Mouse (Mus musculus) liver, adult 2 months (tissue): ENCODE data around the gene Trak2. TPM values are rescaled to one million over a fixed set of nuclear protein-coding genes. Genes with fewer than 3 reads are reported as not detected.
"Not testable (repeated sequence)": the region's sequence is repeated elsewhere in the genome, so short reads cannot be mapped to it uniquely, and the experiment has no call there.

ENCODE experiments used
- DNase-seq: peaks from one replicate; pipeline ENCODE4 v3.0.0-alpha.2; 2011; ENCODE audit warnings: low read depth, low spot score; ENCODE audit errors: extremely low read depth
- H3K27ac ChIP-seq: fragments of 200-500 bp; replicated peaks from 2 replicates; pipeline ENCODE4 v1.5.1; 2012; ENCODE audit warnings: low read depth, mild to moderate bottlenecking, control low read depth, inconsistent platforms, low read length; ENCODE audit not compliant: insufficient read depth
- H3K27me3 ChIP-seq: fragments of 200-500 bp; 2 replicates; pipeline ENCODE4 v1.6.1; 2012; ENCODE audit warnings: mild to moderate bottlenecking, moderate library complexity, low read length, inconsistent platforms; ENCODE audit not compliant: control insufficient read depth, insufficient read depth
- H3K36me3 ChIP-seq: fragments of 200-500 bp; 2 replicates; pipeline ENCODE4 v1.6.1; 2012; ENCODE audit warnings: low read length, inconsistent platforms; ENCODE audit not compliant: control insufficient read depth, insufficient read depth
- H3K4me1 ChIP-seq: fragments of 200-500 bp; 2 replicates; pipeline ENCODE4 v1.6.1; 2011; ENCODE audit warnings: low read length; ENCODE audit not compliant: control insufficient read depth, insufficient read depth
- H3K4me3 ChIP-seq: fragments of 200-500 bp; 2 replicates; pipeline ENCODE4 v1.5.1; 2011; ENCODE audit warnings: low read depth, mild to moderate bottlenecking, control low read depth, low read length, moderate library complexity; ENCODE audit not compliant: insufficient read depth
- H3K79me2 ChIP-seq: fragments of 200-500 bp; 2 replicates; pipeline ENCODE4 v1.6.1; 2012; ENCODE audit warnings: inconsistent platforms, mild to moderate bottlenecking, low read length, moderate library complexity; ENCODE audit not compliant: control insufficient read depth, insufficient read depth
- H3K9ac ChIP-seq: fragments of 200-500 bp; 2 replicates; pipeline ENCODE4 v1.6.1; 2012; ENCODE audit warnings: low read depth, mild to moderate bottlenecking, control low read depth, inconsistent platforms, low read length
- CTCF ChIP-seq: fragments of 200-500 bp; IDR thresholded peaks from 2 replicates; pipeline ENCODE4 v1.5.1; 2011; ENCODE audit warnings: low read depth, low read length, control low read depth
- POLR2A ChIP-seq: fragments of 200-500 bp; IDR thresholded peaks from 2 replicates; pipeline ENCODE4 v1.6.1; 2011; ENCODE audit warnings: low read length, control low read depth; ENCODE audit not compliant: insufficient read depth; ENCODE audit errors: extremely low read depth
- WGBS: fragments of 180-500 bp; shearing (Covaris S2); methylation state at CpG from one replicate; pipeline ENCODE4 v1.1.7; 2018; 5-methylcytosine and 5-hydroxymethylcytosine counted together
- polyA plus RNA-seq: library from polyadenylated mRNA; depleted of rRNA; stranded (reverse); fragments of >200 nt; gene quantifications from 2 replicates; pipeline ENCODE4 v1.2.3, GENCODE M21; 2012
- total RNA-seq: library from RNA; depleted of rRNA; stranded (reverse); fragments of >200 nt; gene quantifications from 2 replicates; pipeline ENCODE4 v1.2.3, GENCODE M21; 2014

The Trak2 gene
- total and polyA plus RNA-seq, 2 experiments, result 8.6 to 9.7 TPM

- Histone ChIP-seq H3K4me1 (no peaks in the 10 kb centered on the region), H3K79me2 (no peaks in the 10 kb centered on the region), H3K27ac (no peak overlapping the region), H3K36me3 (no peaks in the 10 kb centered on the region), H3K4me3 (no peak overlapping the region), H3K9ac (no peak overlapping the region), H3K27me3 (no peaks in the 10 kb centered on the region)
- WGBS, result 85% methylated on average over 5 of the region's 5 CpGs
- no peak for TF ChIP-seq CTCF
- no peak for TF ChIP-seq POLR2A
- DNase-seq, result no peak
Observed at GRCm38 (mm10) chr1:58889826-58890546, 83.2 kb downstream of the Trak2 start.

GRCm38 (mm10) chr1:58885646-58886045, 87.6 kb downstream of the Trak2 start:
- WGBS, result 92% methylated on average over 4 of the region's 4 CpGs
- TF ChIP-seq CTCF, result no peak
- TF ChIP-seq POLR2A, result no peak
- Histone ChIP-seq H3K4me3 (no peak overlapping the region), H3K4me1 (no peaks in the 10 kb centered on the region), H3K27me3 (no peaks in the 10 kb centered on the region), H3K79me2 (no peaks in the 10 kb centered on the region), H3K27ac (no peak overlapping the region), H3K36me3 (no peaks in the 10 kb centered on the region), H3K9ac (no peak overlapping the region)
- DNase-seq, result no peak

DNA sequence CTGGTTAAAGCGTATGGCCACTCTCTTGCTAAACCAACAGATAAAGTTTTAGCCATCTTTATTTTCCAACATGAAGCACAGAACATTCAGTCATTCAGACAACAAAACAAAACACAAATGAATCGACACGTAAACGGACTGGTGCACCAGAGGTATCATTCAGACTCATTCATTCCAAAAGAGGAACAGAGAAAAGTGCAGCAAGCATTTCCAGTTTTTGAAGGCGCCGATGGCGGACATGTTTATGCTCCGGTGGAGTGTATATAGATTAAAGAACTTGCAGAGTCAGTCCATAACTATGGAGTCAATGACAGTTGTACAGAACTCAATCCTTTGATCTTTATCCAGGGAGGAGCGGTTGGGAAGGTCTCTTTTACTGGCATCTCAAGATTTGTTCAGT, 90.0 kb downstream of the Trak2 start:
- H3K27me3 ChIP-seq, H3K27ac ChIP-seq, H3K79me2 ChIP-seq, H3K4me3 ChIP-seq, H3K4me1 ChIP-seq, H3K36me3 ChIP-seq, H3K9ac ChIP-seq, DNase-seq: not testable (repeated sequence)
- WGBS, result 92% methylated on average over 9 of the region's 9 CpGs

GRCm38 (mm10) chr1:58879291-58879690, 93.9 kb downstream of the Trak2 start:
- H3K4me3 ChIP-seq, H3K36me3 ChIP-seq, H3K9ac ChIP-seq, DNase-seq, H3K79me2 ChIP-seq, H3K27me3 ChIP-seq, H3K4me1 ChIP-seq, H3K27ac ChIP-seq: not testable (repeated sequence)
- WGBS, result 93% methylated on average over 2 of the region's 2 CpGs

- H3K79me2 ChIP-seq, H3K36me3 ChIP-seq, H3K4me1 ChIP-seq, DNase-seq, H3K4me3 ChIP-seq, H3K27ac ChIP-seq, H3K27me3 ChIP-seq, H3K9ac ChIP-seq: not testable (repeated sequence)
- WGBS, result 82% methylated on average over 4 of the region's 4 CpGs
Observed at GRCm38 (mm10) chr1:58876500-58876899, 96.7 kb downstream of the Trak2 start.

GRCm38 (mm10) chr1:58860586-58860985, 112.6 kb downstream of the Trak2 start:
- not testable (repeated sequence) for H3K9ac ChIP-seq, DNase-seq, H3K4me3 ChIP-seq, H3K27ac ChIP-seq, H3K79me2 ChIP-seq, H3K27me3 ChIP-seq, H3K36me3 ChIP-seq, H3K4me1 ChIP-seq
- 74% methylated on average over 3 of the region's 3 CpGs for WGBS

- DNase-seq, H3K27ac ChIP-seq: not testable (repeated sequence)
- 72% methylated on average over 13 of the region's 13 CpGs for WGBS
Observed at GRCm38 (mm10) chr1:58859738-58860365, 113.4 kb downstream of the Trak2 start.

DNA sequence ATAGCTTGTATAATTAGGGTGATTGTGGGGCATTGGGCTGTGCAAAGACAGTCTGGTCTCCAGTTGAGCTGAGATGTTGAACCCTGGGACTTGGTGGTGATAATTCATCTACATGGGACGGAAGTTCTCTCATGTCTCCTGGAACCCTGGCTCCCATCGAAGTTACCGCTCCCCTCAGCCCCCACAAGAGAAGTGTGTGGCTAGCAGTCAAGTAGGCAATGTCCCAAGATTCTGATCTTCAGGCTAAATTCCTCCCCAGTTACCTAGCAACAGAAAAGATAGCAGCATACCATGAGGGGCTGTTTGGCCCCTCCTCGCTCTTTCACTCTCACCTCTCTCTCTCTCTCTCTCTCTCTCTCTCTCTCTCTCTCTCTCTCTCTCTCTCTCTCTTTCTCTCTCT, 114.1 kb downstream of the Trak2 start:
- not testable (repeated sequence) for H3K9ac ChIP-seq, H3K36me3 ChIP-seq, H3K79me2 ChIP-seq, H3K4me3 ChIP-seq, H3K27me3 ChIP-seq, H3K4me1 ChIP-seq, DNase-seq, H3K27ac ChIP-seq
- WGBS, result 75% methylated on average over 4 of the region's 4 CpGs

More at GRCm38 (mm10) chr1:58859738-58860365, 113.4 kb downstream of the Trak2 start:
- H3K79me2 ChIP-seq, H3K4me3 ChIP-seq, H3K36me3 ChIP-seq, H3K27me3 ChIP-seq, H3K4me1 ChIP-seq, H3K9ac ChIP-seq: not testable (repeated sequence)

DNA sequence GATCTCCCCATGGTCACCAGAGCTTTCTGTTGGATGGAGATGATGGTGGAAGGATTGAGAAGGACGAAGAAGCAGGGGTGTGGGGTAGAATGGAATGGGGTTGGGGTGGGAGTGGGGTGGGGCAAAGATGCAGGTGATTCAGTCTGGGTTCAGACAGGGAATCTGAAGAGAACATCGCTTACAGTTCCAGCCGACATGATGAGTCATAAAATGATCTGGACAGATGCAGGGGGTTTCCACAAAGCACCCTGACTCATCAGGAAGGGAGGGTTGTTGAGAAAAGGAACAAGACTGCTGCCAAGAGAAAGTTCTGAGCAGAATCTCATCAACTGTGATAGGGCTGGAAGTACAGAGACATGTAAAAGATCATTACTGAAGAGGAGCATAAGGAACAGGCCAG, 116.4 kb downstream of the Trak2 start:
- DNase-seq, H3K79me2 ChIP-seq, H3K36me3 ChIP-seq, H3K27me3 ChIP-seq, H3K27ac ChIP-seq, H3K4me1 ChIP-seq, H3K4me3 ChIP-seq, H3K9ac ChIP-seq: not testable (repeated sequence)
- 80% methylated on average over 3 of the region's 3 CpGs for WGBS
